Mouse (Mus musculus): ENCODE measurements at regions not wholly inside any gene's neighbourhood (a gene's known extent, or its start where the extent isn't known, plus 50 kb on each side); places are given as distances from the start of the nearest gene placed in this dataset.

DNA sequence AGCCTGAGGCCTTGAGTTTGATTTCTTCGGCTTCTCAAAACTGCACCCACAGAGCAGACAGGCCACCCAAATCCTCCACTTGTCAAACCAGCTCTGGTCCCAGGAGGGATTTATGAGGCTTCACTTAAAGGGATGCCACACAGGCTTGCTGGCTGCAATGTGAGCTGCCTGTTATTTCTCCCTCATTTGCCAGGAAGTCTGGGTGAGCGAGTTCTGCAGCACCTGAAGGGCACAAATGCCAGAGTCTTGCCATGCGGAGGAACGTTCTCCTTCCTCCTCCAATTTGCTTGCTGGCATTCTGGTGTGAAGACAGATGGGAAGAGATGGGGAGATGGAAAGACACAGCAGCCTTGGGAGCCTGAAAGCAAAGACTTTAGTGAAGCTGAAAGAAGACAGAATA, 288.6 kb downstream of the Rnf152 start:
- Histone ChIP-seq H3K36me3 (no peaks in the 10 kb centered on the region), H3K27me3 (no peaks in the 10 kb centered on the region), H3K27ac (no peak overlapping the region), H3K4me2 (no peak overlapping the region), H3K9ac (no peak overlapping the region), H3K9me3 (no peaks in the 10 kb centered on the region), H3K4me3 (no peak overlapping the region), H3K4me1 (no peaks in the 10 kb centered on the region)
- ATAC-seq (ENCODE audit: insufficient number of reproducible peaks, low FRiP score, low TSS enrichment, low read depth), result no peak
- WGBS, result 28% methylated on average over 4 of the region's 4 CpGs

DNA sequence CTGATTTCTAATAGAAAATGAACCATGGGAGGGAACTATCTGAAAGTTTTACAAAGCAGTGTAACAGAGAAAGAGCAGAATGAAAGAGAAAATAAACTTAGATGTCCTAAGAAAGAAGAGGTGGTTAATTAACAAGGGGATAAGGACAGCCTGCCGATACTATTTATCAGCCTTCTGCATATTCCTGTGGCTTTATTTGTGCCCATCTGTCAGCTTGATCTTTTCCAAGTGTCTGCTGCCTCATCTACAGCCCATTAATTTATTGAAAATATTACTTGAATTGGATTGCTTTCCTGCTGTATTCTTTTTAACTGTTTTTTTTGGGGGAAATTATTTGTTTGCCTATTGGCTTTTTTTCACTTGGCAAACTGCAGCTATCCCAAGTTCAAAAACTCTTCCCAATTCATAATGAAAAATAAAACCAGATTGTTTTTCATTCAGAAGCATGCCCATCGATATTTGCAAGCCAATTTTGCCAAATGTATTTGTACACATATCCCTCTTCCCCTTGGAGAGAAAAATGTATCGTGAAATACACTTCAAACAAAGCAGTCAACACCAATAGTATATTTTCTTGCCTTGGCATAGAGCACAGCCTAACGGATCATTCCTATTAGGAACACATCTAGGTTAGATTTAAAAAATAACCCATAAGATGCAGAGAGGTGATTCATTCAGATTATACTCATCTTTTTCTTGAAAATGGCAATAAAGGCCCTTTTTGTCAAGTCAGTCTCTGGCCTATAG, 289.3 kb downstream of the Rnf152 start:
- Histone ChIP-seq H3K9me3 (no peaks in the 10 kb centered on the region), H3K27me3 (no peaks in the 10 kb centered on the region), H3K27ac (no peak overlapping the region), H3K4me3 (no peak overlapping the region), H3K4me2 (no peak overlapping the region), H3K9ac (no peak overlapping the region), H3K36me3 (no peaks in the 10 kb centered on the region), H3K4me1 (no peaks in the 10 kb centered on the region)
- ATAC-seq (ENCODE audit: insufficient number of reproducible peaks, low FRiP score, low TSS enrichment, low read depth), result no peak
- 72% methylated on average over 4 of the region's 4 CpGs for WGBS

DNA sequence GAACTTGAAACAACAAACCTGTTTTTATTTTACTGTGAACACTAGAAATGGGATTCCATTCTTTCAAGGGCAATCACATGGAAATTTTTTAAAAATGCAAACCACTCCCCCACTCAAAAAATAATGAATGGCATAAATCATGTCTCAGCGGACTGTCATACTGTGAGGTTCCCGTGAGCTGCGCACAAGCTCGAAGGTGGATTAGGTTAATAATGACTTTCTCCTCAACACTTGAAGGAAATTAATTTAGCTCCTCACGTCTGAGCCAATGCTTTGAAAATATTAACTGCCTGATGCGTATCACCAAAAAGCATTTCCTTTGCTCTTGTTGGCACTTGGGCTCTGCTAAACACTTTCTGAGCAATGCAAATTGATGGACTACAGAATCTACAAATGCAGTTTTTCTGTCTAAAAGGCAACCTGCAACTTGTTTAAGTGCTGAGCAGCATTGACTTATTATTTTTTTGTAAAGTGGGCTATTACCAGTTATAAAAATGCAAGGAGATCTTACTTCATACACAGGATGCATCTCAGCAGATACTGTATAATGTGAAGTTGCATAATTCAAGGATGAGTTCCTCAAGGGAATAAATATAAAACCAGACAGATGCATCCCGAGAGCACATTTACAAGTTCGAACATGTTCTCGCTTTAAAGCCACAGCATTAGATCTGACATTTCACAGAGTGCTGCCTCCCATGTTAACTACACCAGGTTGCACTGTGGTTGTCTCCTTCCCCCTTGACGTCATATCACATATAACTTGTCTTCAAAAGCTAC, 282.4 kb downstream of the Cdh20 start:
- Histone ChIP-seq H3K9me3 (no peaks in the 10 kb centered on the region), H3K4me2 (no peak overlapping the region), H3K36me3 (no peaks in the 10 kb centered on the region), H3K4me1 (no peaks in the 10 kb centered on the region), H3K4me3 (no peak overlapping the region), H3K27me3 (no peaks in the 10 kb centered on the region), H3K27ac (no peak overlapping the region), H3K9ac (no peak overlapping the region)
- ATAC-seq (ENCODE audit: insufficient number of reproducible peaks, low FRiP score, low TSS enrichment, low read depth), result no peak
- WGBS, result 57% methylated on average over 10 of the region's 10 CpGs
